Comparison of ENCODE assay signal across 10 mouse cellular contexts in the genomic region with DNA sequence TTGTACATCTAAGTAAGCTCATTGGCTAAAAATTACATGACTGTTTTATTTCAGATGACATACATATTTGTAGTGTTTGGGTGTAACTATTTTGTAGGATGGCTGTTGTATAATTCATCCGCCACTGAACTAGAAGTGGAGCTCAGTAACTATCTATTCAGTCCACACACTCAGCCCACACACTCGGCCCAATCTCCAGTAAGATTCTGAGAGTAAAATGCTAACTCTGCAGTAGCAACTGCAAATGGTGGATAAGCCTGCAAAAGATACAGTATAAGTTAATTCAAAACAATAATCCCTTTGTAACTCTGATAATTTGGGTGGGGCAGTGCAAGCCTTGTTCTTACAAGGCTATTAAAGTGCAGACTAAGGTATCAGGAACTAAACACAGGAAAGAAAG.
"Had no signal": no experiment of that assay in that cellular context is flagged by ENCODE, and none has a peak within 500 bp of the region (broad histone marks: within the 10 kb centered on the region; RNA-seq: fewer than 3 reads in every experiment).

No protein-coding gene starts in this region.

- DNase-seq: gastrocnemius, postnatal 14 days; heart, adult 18-20 months; heart, postnatal 10 days; heart, postnatal 4 days; kidney, adult 18-20 months; kidney, adult 8-10 months; kidney, postnatal 10 days; kidney, postnatal 25 days; kidney, postnatal 4 days; liver had no signal
